Mouse (Mus musculus) R1 (cell line): ENCODE data around the gene P4hb.
"Not testable (repeated sequence)": the region's sequence is repeated elsewhere in the genome, so short reads cannot be mapped to it uniquely, and the experiment has no call there.

Source experiments
- DNase-seq: peaks from one replicate; pipeline ENCODE4 v3.0.0-alpha.2; 2018; ENCODE audit warnings: low read depth, low spot score

The P4hb gene

DNA sequence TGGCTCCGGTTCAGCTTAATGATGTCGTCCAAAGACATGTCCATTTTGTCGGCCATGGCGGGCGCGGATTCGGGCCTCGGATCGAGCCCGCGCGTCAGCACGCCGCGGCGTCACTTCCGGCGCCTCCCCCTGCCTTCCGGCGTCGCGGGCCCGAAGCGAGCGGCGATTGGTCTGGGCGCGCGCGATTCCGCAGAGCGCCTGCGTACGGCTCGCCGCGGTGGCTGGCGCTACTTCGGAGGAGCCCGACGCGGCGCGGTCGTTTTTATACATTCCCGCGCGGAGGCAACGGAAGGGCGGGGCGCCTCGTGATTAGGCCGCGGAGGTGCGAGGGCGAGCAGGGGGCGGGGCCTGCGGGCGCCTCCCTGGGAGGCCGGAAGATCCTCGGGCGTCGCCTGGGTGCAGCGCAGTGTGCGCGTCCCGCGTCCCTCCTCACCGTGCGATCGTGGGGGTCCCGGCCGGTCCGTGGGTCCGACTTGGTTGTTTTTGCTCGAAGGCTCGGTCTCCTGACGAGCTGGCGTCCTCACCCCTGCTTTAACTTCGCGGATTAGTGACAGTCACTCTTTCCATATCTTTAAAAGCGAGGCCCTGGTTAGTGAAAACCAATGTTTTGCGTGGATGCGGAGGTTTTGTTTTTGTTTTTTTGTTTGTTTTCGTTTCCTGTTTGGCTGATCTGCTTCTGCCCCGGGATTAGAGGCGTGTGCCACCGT lies 25.4 kb upstream of the P4hb start, which contains the start of the genes Alyref and Anapc11:
Gene Alyref (minus strand): TSS at position 83 of the 707 bp plus-strand sequence.
Gene Anapc11 (plus strand): TSS at position 139 of the 707 bp plus-strand sequence.
- DNase-seq: peak; percentile 94

DNA sequence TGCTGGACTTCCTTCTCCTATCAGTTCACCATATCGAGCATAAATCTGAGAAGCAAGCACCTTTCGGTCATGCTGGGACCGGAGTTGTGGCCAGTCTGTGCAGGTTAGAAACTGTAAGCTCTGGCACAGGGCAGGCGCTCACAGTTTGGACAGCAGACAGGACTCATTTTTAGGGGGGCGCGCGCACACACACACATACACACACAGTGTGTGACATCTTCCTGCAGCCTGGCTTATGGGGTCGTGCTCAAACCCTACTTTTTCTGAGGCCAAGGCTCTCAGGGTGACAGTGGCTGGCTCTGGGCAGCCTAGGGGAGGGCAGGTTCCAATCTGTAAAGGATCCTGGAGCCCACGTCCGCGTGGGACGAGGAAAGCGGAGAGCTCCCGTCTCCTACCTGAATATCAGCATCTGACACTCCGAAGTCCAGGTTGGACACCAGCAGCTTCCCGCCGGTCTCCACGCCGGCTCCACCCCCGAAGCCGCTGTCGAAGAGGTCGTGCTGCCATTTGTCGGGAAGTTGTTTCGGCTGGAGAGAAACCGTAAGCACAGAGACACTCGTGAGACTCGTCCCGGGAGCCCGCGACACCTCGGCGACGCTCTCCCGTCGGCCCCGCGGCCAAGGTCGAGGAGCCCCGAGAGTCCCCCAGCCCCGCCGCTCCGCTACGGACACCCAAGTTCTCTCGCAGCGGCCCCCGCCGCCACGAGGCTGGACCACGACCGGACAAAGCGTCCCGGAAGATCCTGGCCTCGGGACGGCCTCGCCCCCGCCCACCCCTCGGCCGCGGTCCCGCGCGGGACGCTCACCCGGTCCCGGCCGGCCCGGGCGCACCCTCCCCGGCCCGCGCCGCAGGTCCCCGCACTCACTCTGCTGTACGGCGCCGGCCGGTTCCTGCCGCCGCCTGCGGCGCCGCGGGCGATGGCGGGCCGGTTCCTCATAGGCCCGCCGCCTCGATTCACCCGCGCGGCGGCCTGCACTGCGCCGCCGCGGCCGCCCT lies 24.5 kb upstream of the P4hb start:
- DNase-seq: peak; percentile 58

- DNase-seq: no peak
Observed at GRCm38 (mm10) chr11:120588531-120588930, 15.5 kb upstream of the P4hb start.

GRCm38 (mm10) chr11:120583937-120584336 lies 10.9 kb upstream of the P4hb start:
- DNase-seq: peak; percentile 58

DNA sequence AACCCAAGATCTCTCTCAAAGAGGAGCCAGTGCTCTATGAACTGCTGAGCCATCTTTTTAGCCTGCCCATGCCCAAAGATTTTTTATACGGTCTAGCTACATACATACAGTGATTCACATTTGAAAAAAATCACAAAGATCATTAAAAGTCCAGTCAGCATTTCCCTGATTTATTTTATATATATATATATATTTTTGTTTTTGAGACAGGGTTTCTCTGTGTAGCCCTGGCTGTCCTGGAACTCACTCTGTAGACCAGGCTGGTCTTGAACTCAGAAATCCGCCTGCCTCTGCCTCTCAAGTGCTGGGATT lies 9.9 kb upstream of the P4hb start:
- DNase-seq: not testable (repeated sequence)

GRCm38 (mm10) chr11:120582268-120582981 lies 9.4 kb upstream of the P4hb start:
- peak; percentile 69 for DNase-seq

DNA sequence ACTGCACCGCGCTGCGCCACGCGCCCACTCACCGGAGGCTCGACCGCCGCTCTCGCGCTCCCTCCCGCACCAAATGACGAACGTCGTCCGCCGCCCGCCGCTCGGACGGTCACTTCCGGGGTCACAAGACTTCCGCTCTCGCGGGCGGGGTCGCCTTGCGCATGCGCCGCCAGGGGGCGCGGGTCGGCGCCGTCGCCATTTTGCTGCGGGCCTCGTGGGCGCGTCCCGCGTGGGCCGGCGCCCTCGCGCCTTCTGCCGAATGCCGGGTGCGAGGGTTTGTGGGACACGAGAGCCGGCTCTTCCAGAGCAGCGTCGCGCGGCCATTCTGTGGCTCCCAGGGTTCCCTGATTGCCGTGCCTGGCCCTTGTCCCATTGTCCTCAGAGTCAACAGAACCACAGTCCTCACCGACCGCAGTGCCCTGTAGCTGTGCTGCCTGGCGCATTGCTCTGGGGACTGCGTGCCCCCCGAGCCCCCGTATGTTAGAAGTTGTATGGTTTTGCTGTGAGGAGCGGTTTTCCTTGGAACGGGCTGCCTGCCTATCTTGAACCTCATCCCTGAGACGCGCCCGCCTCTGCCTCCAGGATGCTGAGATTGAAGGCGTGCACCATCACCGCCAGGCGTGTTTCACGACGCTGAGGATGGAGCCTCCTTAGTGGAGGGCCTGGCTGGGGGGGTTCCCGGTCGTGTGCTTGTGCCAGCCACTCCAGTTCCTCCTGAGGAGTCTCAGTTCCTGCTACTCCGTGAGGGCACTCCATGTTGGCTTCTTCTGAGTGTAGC lies 8.6 kb upstream of the P4hb start, which contains the start of gene Arhgdia:
Gene Arhgdia (minus strand): TSS at position 135 of the 778 bp plus-strand sequence.
- DNase-seq: peak; percentile 81

GRCm38 (mm10) chr11:120580871-120581331 lies 7.8 kb upstream of the P4hb start:
- peak; percentile 54 for DNase-seq

DNA sequence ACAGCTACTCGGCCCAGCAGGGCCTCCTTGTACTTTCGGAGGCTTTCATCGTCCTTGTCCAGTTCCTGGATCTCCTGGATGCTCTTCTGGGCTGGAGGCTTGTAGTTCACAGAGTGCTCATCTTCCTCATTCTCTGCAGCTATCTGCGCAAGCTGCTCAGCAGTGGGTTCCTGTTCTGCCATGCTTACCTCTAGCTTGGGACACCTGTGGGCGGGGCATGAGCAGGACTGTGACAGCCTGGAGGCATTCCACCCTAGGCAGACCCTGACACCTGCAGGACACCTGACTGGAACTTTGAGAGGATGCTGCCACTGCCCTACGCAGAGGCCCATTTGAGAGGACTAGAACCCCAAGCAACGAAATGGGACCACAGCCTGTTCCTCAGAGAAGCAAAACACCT lies 7.1 kb upstream of the P4hb start:
- DNase-seq: peak; percentile 24

DNA sequence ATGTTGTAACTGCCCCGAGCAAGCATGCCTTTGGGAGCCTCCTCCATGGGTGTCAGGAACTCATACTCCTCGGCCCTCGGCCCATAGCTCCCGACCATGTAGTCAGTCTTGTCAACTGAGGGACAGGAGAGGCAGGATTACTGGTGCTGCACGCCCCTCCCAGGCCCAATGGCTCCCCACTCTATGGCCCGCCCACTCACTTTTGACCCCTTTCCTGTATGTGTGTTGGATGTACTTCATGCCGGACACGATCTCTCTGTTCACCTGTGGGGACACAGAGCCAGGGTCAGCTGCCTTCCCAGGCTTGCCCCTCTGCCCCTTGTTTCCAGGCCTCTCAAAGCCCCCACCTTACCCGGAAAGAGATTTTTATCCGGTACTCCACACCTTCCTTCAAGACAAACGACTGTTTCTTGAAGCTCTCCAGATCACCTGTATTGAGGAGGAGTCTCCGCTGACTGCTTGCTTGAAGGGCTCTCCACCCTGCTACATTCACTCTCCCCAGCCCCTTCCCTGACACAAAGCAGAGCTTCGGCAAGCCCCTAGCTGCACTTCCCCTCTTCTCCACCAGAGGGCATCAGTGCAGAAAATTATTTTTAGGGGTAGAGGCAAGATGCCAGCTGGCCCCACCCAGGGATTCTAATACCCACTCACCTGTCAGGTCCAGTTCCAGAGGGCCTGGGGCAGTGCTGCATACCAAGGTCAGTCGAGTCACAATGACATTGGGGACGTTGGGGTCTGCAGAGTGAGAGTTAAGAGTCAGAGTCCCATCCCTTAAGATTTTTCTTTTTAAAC lies 6.5 kb upstream of the P4hb start:
- peak; percentile 82 for DNase-seq

- peak; percentile 26 for DNase-seq
Observed at GRCm38 (mm10) chr11:120578694-120579243, 5.7 kb upstream of the P4hb start.

DNA sequence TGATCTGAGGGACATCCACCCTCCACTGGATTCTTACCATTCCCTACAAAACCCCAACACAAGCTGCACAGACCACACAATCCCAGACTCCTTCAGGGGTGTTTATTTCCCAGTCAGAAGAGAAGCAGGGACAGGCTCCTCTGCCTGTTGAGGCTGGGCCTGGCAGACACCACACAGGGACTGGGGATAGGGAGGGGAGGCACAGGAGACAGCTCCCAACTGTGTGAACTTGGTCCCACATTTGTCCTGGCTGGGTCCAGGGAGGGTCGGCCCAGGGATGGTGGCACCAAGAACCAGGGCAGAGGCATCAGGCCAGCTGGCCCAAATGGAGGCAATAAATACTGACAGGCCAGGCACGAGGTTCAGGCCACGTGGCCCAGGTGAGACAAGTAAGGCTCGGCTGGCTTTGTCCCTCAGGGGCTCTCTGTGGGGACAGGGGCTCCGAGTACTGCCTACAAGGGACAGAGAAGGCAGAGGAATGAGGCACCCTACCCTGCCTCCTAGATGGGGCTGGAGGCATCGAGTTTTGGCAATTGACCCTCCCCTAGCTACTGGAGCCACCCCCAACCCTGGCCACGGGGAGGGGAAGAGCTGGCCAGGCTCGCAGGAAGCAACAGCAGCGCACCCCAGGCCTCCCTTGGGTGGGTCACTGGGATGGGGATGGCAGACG lies 5.1 kb upstream of the P4hb start:
- DNase-seq: no peak

- peak; percentile 72 for DNase-seq
Observed at GRCm38 (mm10) chr11:120577211-120578023, 4.4 kb upstream of the P4hb start.

DNA sequence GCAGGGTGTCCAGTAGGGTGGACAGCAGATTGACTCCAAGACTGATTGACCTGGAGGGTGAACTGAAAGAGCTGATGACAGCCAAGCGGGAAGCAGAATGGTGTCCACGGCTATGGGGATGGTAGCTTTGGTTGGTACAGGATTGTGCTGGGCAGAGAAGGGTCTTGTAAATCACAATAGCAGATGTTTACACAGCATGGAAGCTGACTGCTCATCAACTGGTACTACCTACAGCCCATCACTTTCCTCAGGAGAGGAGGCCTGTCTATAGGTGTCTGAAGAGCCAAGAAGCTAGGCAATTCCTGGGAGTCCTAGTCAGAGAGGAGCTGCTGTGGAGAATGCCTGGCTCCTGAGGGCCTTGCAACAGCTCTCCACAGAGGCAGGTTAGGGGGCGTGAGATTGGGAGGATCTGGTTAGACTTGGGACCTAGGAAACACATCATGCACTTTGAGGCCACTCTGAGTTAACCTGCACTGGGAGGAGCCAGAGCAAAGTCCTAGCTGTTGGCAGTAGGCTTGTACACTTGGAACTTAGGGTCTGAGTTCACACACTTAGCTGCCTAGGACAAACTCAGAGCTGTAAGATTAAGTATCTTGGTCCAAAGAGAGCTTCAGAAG lies 3.4 kb upstream of the P4hb start:
- no peak for DNase-seq

- DNase-seq: no peak
Observed at GRCm38 (mm10) chr11:120575940-120576339, 2.9 kb upstream of the P4hb start.

GRCm38 (mm10) chr11:120575046-120575445 lies 2.0 kb upstream of the P4hb start:
- DNase-seq: no peak

- DNase-seq: no peak
Observed at GRCm38 (mm10) chr11:120574278-120574600, 1.2 kb upstream of the P4hb start.
